Mouse (Mus musculus) small intestine, adult 2 months (tissue): ENCODE data around the gene Psmc3ip. TPM values are rescaled to one million over a fixed set of nuclear protein-coding genes. Genes with fewer than 3 reads are reported as not detected.

ENCODE experiments used
- H3K27ac ChIP-seq: fragments of 200-500 bp; 2 replicates; pipeline ENCODE4 v1.5.1; 2012; ENCODE audit warnings: low read depth, low read length, control low read depth, inconsistent platforms; ENCODE audit not compliant: insufficient read depth
- H3K27me3 ChIP-seq: fragments of 200-500 bp; 2 replicates; pipeline ENCODE4 v1.6.1; 2012; ENCODE audit warnings: mild to moderate bottlenecking, moderate library complexity, low read length, inconsistent platforms; ENCODE audit not compliant: control insufficient read depth, insufficient read depth
- H3K36me3 ChIP-seq: fragments of 200-500 bp; 2 replicates; pipeline ENCODE4 v1.6.1; 2012; ENCODE audit warnings: mild to moderate bottlenecking, low read length, control low read depth, inconsistent platforms; ENCODE audit not compliant: control insufficient read depth, insufficient read depth
- H3K4me1 ChIP-seq: fragments of 200-500 bp; 2 replicates; pipeline ENCODE4 v1.6.1; 2012; ENCODE audit warnings: low read length, inconsistent platforms, mixed read lengths; ENCODE audit not compliant: control insufficient read depth, insufficient read depth, insufficient read length
- H3K4me3 ChIP-seq: fragments of 200-500 bp; 2 replicates; pipeline ENCODE4 v1.5.1; 2012; ENCODE audit warnings: low read depth, mild to moderate bottlenecking, control low read depth, inconsistent platforms, low read length, moderate library complexity
- CTCF ChIP-seq: fragments of 200-500 bp; IDR thresholded peaks from 2 replicates; pipeline ENCODE4 v1.5.1; 2012; ENCODE audit warnings: low read depth, mild to moderate bottlenecking, control low read depth, inconsistent platforms, low read length, moderate library complexity, mixed read lengths; ENCODE audit not compliant: insufficient replicate concordance, insufficient read length; ENCODE audit errors: extremely low read depth
- POLR2A ChIP-seq: fragments of 200-500 bp; IDR thresholded peaks from 2 replicates; pipeline ENCODE4 v1.6.1; 2012; ENCODE audit warnings: low read depth, mild to moderate bottlenecking, control low read depth, inconsistent platforms, low read length, moderate library complexity
- WGBS: fragments of 180-500 bp; shearing (Covaris S2); methylation state at CpG from one replicate; pipeline ENCODE4 v1.1.7; 2018; 5-methylcytosine and 5-hydroxymethylcytosine counted together
- polyA plus RNA-seq: library from polyadenylated mRNA; depleted of rRNA; stranded (reverse); fragments of >200 nt; gene quantifications from 2 replicates; pipeline ENCODE4 v1.2.3, GENCODE M21; 2012

The Psmc3ip gene
- polyA plus RNA-seq, 1 experiment, result 0.46 TPM

- peaks cover 32% of the 10 kb centered on the region for H3K4me1 ChIP-seq
- H3K27ac ChIP-seq, result no peak overlapping the region
- no peak overlapping the region for H3K4me3 ChIP-seq
- 87% methylated on average over 14 of the region's 14 CpGs for WGBS
- TF ChIP-seq POLR2A (no peak), CTCF (no peak)
- peaks cover 11% of the 10 kb centered on the region for H3K36me3 ChIP-seq
- peaks cover 9% of the 10 kb centered on the region for H3K27me3 ChIP-seq
Observed at GRCm38 (mm10) chr11:101084246-101084645, 11.0 kb downstream of the Psmc3ip start.

GRCm38 (mm10) chr11:101083083-101083697 is 12.0 kb downstream of the Psmc3ip start:
- TF ChIP-seq POLR2A, result no peak
- TF ChIP-seq CTCF, result no peak
- peaks cover 31% of the 10 kb centered on the region for H3K4me1 ChIP-seq
- H3K27ac ChIP-seq, result peak overlapping the region; percentile 78
- peaks cover 13% of the 10 kb centered on the region for H3K27me3 ChIP-seq
- H3K36me3 ChIP-seq, result peaks cover under 1% of the 10 kb centered on the region
- 13% methylated on average over 19 of the region's 19 CpGs for WGBS
- peak overlapping the region; percentile 84 for H3K4me3 ChIP-seq

- Histone ChIP-seq H3K4me1 (peaks cover 27% of the 10 kb centered on the region), H3K27ac (peak within 1 kb of the TSS; percentile 79), H3K4me3 (peak within 1 kb of the TSS; percentile 84), H3K36me3 (no peaks in the 10 kb centered on the region), H3K27me3 (peaks cover 13% of the 10 kb centered on the region)
- under 1% methylated on average over 51 of the region's 51 CpGs for WGBS
- peak; percentile 54; the same call in 1 of the 2 replicates for TF ChIP-seq CTCF
- TF ChIP-seq POLR2A, result peak; percentile 80
Observed at GRCm38 (mm10) chr11:101082208-101083082, 12.8 kb downstream of the Psmc3ip start, which contains the start of gene Coasy. Gene Coasy (plus strand): TSS chr11:101082565.

GRCm38 (mm10) chr11:101081659-101082058 is 13.6 kb downstream of the Psmc3ip start:
- TF ChIP-seq CTCF (no peak), POLR2A (no peak)
- Histone ChIP-seq H3K4me1 (peaks cover 26% of the 10 kb centered on the region), H3K27ac (peak overlapping the region; percentile 79), H3K27me3 (peaks cover 13% of the 10 kb centered on the region), H3K36me3 (no peaks in the 10 kb centered on the region), H3K4me3 (peak overlapping the region; percentile 84)
- 7% methylated on average over 10 of the region's 10 CpGs for WGBS

GRCm38 (mm10) chr11:101080421-101080820 is 14.8 kb downstream of the Psmc3ip start:
- TF ChIP-seq POLR2A (no peak), CTCF (no peak)
- Histone ChIP-seq H3K27me3 (peaks cover 13% of the 10 kb centered on the region), H3K27ac (no peak overlapping the region), H3K36me3 (no peaks in the 10 kb centered on the region; the same call in 1 of the 2 replicates), H3K4me3 (no peak overlapping the region), H3K4me1 (peaks cover 14% of the 10 kb centered on the region)
- 67% methylated on average over 5 of the region's 5 CpGs for WGBS

GRCm38 (mm10) chr11:101079746-101080145 is 15.5 kb downstream of the Psmc3ip start:
- Histone ChIP-seq H3K4me1 (peaks cover 13% of the 10 kb centered on the region), H3K27me3 (peaks cover 13% of the 10 kb centered on the region), H3K36me3 (no peaks in the 10 kb centered on the region; the same call in 1 of the 2 replicates), H3K4me3 (no peak overlapping the region), H3K27ac (no peak overlapping the region)
- 10% methylated on average over 27 of the region's 27 CpGs for WGBS
- no peak for TF ChIP-seq POLR2A
- TF ChIP-seq CTCF, result no peak

- Histone ChIP-seq H3K4me1 (peaks cover 8% of the 10 kb centered on the region; the same call in 1 of the 2 replicates), H3K36me3 (no peaks in the 10 kb centered on the region; the same call in 1 of the 2 replicates), H3K27ac (no peak within 1 kb of the TSS), H3K27me3 (peaks cover 13% of the 10 kb centered on the region), H3K4me3 (no peak within 1 kb of the TSS)
- no peak for TF ChIP-seq POLR2A
- TF ChIP-seq CTCF, result no peak
- 74% methylated on average over 9 of the region's 9 CpGs for WGBS
Observed at GRCm38 (mm10) chr11:101078121-101078520, 17.1 kb downstream of the Psmc3ip start, which contains the start of gene Hsd17b1. Gene Hsd17b1 (plus strand): TSS chr11:101078411.
